Mouse (Mus musculus): ENCODE measurements around the gene Dhx8. TPM values are rescaled to one million over a fixed set of nuclear protein-coding genes. Genes with fewer than 3 reads are reported as not detected.

The Dhx8 gene
- total and polyA plus RNA-seq, 2 experiments from 2014 or later, result 19.0 to 30.6 TPM

- no peak for DNase-seq (ENCODE audit: low spot score)
- no peak for TF ChIP-seq CTCF (IDR thresholded peaks at IDR 0.05; ENCODE audit: low read depth)
- Histone ChIP-seq H3K4me2 (ENCODE audit: low read depth, low read length) (no peak overlapping the region), H3K4me1 (ENCODE audit: insufficient read depth, low read length) (no peaks in the 10 kb centered on the region), H3K27me3 (ENCODE audit: insufficient read depth, low read length) (peaks cover 6% of the 10 kb centered on the region; the same call in 1 of the 2 replicates), H3K9ac (replicated peaks; ENCODE audit: low read length) (no peak overlapping the region), H3K36me3 (ENCODE audit: insufficient read depth, low read length) (no peaks in the 10 kb centered on the region), H3K27ac (no peak overlapping the region), H3K9me3 (ENCODE audit: low read length) (no peaks in the 10 kb centered on the region), H3K4me3 (ENCODE audit: low read length) (no peak overlapping the region)
- 62% methylated on average over 12 of the region's 12 CpGs for WGBS
- no peak for ATAC-seq
Measured at GRCm38 (mm10) chr11:101806741-101807140, 74.0 kb downstream of the Dhx8 start.

GRCm38 (mm10) chr11:101807266-101807665 is 74.5 kb downstream of the Dhx8 start:
- Histone ChIP-seq H3K27me3 (ENCODE audit: insufficient read depth, low read length) (peaks cover 3% of the 10 kb centered on the region; the same call in 1 of the 2 replicates), H3K27ac (no peak overlapping the region), H3K4me1 (ENCODE audit: insufficient read depth, low read length) (no peaks in the 10 kb centered on the region), H3K9me3 (ENCODE audit: low read length) (no peaks in the 10 kb centered on the region), H3K4me3 (ENCODE audit: low read length) (no peak overlapping the region), H3K36me3 (ENCODE audit: insufficient read depth, low read length) (no peaks in the 10 kb centered on the region), H3K9ac (replicated peaks; ENCODE audit: low read length) (no peak overlapping the region), H3K4me2 (ENCODE audit: low read depth, low read length) (no peak overlapping the region)
- no peak for TF ChIP-seq CTCF (IDR thresholded peaks at IDR 0.05; ENCODE audit: low read depth)
- 78% methylated on average over 10 of the region's 10 CpGs for WGBS
- DNase-seq (ENCODE audit: low spot score) (no peak), ATAC-seq (no peak)

- WGBS, result 33% methylated on average over 15 of the region's 15 CpGs
- DNase-seq (ENCODE audit: low spot score), result no peak
- H3K4me3 ChIP-seq (ENCODE audit: low read length), result no peak overlapping the region
- H3K36me3 ChIP-seq (ENCODE audit: insufficient read depth, low read length), result no peaks in the 10 kb centered on the region
- TF ChIP-seq CTCF (IDR thresholded peaks at IDR 0.05; ENCODE audit: low read depth), result no peak
- H3K9ac ChIP-seq (replicated peaks; ENCODE audit: low read length), result no peak overlapping the region
- no peak overlapping the region for H3K27ac ChIP-seq
- ATAC-seq, result no peak
- no peaks in the 10 kb centered on the region for H3K4me1 ChIP-seq (ENCODE audit: insufficient read depth, low read length)
- no peaks in the 10 kb centered on the region for H3K9me3 ChIP-seq (ENCODE audit: low read length)
- no peak overlapping the region for H3K4me2 ChIP-seq (ENCODE audit: low read depth, low read length)
- H3K27me3 ChIP-seq (ENCODE audit: insufficient read depth, low read length), result no peaks in the 10 kb centered on the region; the same call in 1 of the 2 replicates
Measured at GRCm38 (mm10) chr11:101809060-101809828, 76.5 kb downstream of the Dhx8 start.

DNA sequence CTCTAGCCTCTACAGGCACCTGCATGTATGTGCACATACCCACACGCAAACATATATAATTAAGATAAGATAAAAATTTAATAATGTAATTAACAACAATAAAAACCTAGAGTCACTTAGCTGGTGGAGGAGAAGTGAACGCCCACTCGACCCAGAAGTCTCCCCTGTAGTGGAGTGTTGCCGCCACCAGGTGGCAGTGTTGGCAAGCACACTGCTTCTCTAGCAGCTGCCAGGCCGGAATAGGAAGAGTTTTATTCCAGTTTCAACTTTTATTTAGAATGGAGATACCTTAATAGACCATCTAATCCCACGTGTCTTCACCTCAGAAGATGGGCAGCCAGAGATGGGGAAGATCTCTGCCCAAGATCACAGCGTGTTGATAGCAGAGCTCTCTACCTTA is 80.5 kb downstream of the Dhx8 start:
- Histone ChIP-seq H3K36me3 (ENCODE audit: insufficient read depth, low read length) (no peaks in the 10 kb centered on the region), H3K4me3 (ENCODE audit: low read length) (no peak overlapping the region), H3K4me1 (ENCODE audit: insufficient read depth, low read length) (no peaks in the 10 kb centered on the region), H3K9me3 (ENCODE audit: low read length) (no peaks in the 10 kb centered on the region), H3K9ac (replicated peaks; ENCODE audit: low read length) (no peak overlapping the region), H3K27ac (no peak overlapping the region), H3K4me2 (ENCODE audit: low read depth, low read length) (no peak overlapping the region), H3K27me3 (ENCODE audit: insufficient read depth, low read length) (no peaks in the 10 kb centered on the region; the same call in 1 of the 2 replicates)
- WGBS, result 1% methylated on average over 7 of the region's 7 CpGs
- TF ChIP-seq CTCF (IDR thresholded peaks at IDR 0.05; ENCODE audit: low read depth), result peak; percentile 98
- ATAC-seq (peak; percentile 18), DNase-seq (ENCODE audit: low spot score) (peak; percentile 87)

DNA sequence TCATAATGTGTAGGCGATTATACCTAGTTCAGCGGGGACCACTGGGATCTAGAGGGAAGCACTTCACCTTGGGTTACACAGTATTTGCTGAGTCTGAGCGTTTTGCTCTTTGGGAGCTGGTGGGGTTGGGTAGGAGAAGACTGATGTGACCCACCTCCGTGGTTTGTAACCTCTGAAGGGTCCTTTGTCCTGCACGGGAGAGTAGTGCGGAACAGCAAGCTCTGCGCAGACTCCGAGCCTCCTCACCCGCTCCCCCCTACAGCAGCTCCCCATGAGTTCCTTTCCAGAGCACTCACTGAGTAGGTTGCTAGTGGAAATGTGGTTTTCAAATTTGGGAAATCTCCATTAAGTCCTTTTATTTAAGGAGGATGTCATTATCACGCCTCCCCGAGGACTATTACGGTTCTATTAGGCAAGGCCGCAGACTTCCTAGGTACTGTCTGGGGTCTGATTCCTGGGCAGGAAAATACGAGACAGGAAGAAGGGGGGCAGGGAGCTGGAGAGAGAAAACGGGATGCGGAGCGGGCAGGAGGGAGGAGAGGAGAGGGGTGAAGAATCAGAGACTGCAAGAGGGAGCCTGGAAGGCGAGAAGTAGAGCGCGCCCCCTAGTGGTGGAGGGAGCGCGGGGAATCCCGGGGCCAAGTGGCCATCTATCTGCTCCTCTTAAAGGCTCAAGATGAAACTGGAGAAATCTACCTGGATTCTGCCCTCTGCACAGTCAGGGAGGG is 81.8 kb downstream of the Dhx8 start:
- DNase-seq (ENCODE audit: low spot score) (peak; percentile 86), ATAC-seq (peak; percentile 83)
- Histone ChIP-seq H3K9ac (replicated peaks; ENCODE audit: low read length) (no peak overlapping the region), H3K36me3 (ENCODE audit: insufficient read depth, low read length) (no peaks in the 10 kb centered on the region), H3K9me3 (ENCODE audit: low read length) (no peaks in the 10 kb centered on the region), H3K4me1 (ENCODE audit: insufficient read depth, low read length) (no peaks in the 10 kb centered on the region), H3K4me3 (ENCODE audit: low read length) (no peak overlapping the region; the same call in 1 of the 2 replicates), H3K27me3 (ENCODE audit: insufficient read depth, low read length) (no peaks in the 10 kb centered on the region; the same call in 1 of the 2 replicates), H3K4me2 (ENCODE audit: low read depth, low read length) (peak overlapping the region; percentile 45), H3K27ac (no peak overlapping the region)
- TF ChIP-seq CTCF (IDR thresholded peaks at IDR 0.05; ENCODE audit: low read depth), result peak; percentile 92
- WGBS, result 11% methylated on average over 23 of the region's 23 CpGs

DNA sequence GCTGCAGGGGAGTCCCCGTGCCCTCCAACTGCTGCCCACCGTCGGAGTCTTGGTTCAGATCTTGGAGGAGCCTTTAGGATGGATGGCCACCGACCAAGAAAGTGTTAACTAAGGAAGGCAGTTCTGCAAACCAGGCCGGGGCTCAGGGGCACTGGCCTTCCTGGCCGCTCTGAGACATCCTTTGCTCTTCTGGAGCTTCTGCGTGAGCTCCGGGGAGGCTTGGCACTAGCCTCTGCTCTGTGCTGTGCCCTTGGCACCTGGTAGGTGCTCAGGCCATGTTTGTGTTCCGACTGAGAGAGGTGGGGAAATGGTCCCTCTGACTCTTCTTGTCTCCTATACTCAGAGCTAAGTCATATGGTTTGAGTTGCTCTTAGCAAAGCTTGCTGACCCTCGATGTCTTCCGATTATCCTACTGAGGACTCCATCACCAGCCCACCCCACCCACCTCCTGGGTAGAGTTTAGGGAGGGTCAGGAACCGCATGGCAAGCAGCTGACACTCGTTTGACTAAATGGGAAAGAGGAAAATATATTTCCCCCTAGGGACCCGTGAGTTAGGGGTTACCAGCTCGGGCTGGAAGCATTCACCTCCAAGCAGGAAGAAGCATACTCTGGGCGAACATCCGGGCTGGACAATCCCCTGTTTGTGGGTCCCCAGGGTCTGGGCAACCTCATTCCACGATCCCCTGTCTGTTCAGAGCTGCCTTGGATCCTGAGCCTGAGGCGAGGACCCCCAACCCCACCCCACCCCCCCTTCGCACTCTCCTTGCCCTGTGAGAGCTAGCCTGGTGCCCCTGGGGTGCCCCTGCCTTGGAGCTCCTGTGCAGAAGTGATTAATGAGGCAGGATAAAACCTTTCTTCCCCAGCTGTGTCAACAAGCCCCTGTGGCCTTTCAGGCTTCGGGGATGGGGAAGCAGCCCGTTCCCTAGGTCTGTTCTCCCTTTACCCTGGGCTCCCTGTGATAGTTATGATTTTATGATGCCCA is 82.7 kb downstream of the Dhx8 start:
- ATAC-seq (peak; percentile 5; the same call in 1 of the 2 replicates), DNase-seq (ENCODE audit: low spot score) (no peak)
- H3K36me3 ChIP-seq (ENCODE audit: insufficient read depth, low read length), result no peaks in the 10 kb centered on the region
- no peak overlapping the region for H3K27ac ChIP-seq
- no peaks in the 10 kb centered on the region for H3K27me3 ChIP-seq (ENCODE audit: insufficient read depth, low read length)
- WGBS, result 21% methylated on average over 22 of the region's 22 CpGs
- no peak for TF ChIP-seq CTCF (IDR thresholded peaks at IDR 0.05; ENCODE audit: low read depth)
- H3K9me3 ChIP-seq (ENCODE audit: low read length), result no peaks in the 10 kb centered on the region
- peak overlapping the region; percentile 45; the same call in 1 of the 2 replicates for H3K4me2 ChIP-seq (ENCODE audit: low read depth, low read length)
- H3K4me1 ChIP-seq (ENCODE audit: insufficient read depth, low read length), result no peaks in the 10 kb centered on the region
- no peak overlapping the region for H3K4me3 ChIP-seq (ENCODE audit: low read length)
- no peak overlapping the region for H3K9ac ChIP-seq (replicated peaks; ENCODE audit: low read length)

Other genes starting within 250 kb of the Dhx8 start
- gene Brca1, start 181.0 kb upstream of the Dhx8 start, total RNA-seq (2014; rRNA removed), result 6.7 and 8.5 TPM in 2 replicates
- gene Brca1, start 181.0 kb upstream of the Dhx8 start, polyA plus RNA-seq (2015; fragmentation: Nextera tagmentation; extraction: Ambion mirVana), result 2.3 and 2.4 TPM in 2 replicates
- gene Nbr1, start 180.8 kb upstream of the Dhx8 start, total RNA-seq (2014; rRNA removed), result 93.6 and 152 TPM in 2 replicates
- gene Nbr1, start 180.8 kb upstream of the Dhx8 start, polyA plus RNA-seq (2015; fragmentation: Nextera tagmentation; extraction: Ambion mirVana), result 53.9 and 55.9 TPM in 2 replicates
- gene Tmem106a, start 150.7 kb upstream of the Dhx8 start, total RNA-seq (2014; rRNA removed), result 2.6 and 5.2 TPM in 2 replicates
- gene Tmem106a, start 150.7 kb upstream of the Dhx8 start, polyA plus RNA-seq (2015; fragmentation: Nextera tagmentation; extraction: Ambion mirVana), result 5.1 and 5.3 TPM in 2 replicates
- gene Gm11634, start 133.7 kb upstream of the Dhx8 start, total RNA-seq (2014; rRNA removed), result not detected in 2 replicates
- gene Gm11634, start 133.7 kb upstream of the Dhx8 start, polyA plus RNA-seq (2015; fragmentation: Nextera tagmentation; extraction: Ambion mirVana), result not detected in 2 replicates
- gene Rdm1, start 105.7 kb upstream of the Dhx8 start, total RNA-seq (2014; rRNA removed), result 12.4 and 15.2 TPM in 2 replicates
- gene Rdm1, start 105.7 kb upstream of the Dhx8 start, polyA plus RNA-seq (2015; fragmentation: Nextera tagmentation; extraction: Ambion mirVana), result 13.8 and 15.9 TPM in 2 replicates
- 5.7 and 6.5 TPM in 2 replicates for gene Arl4d, start 67.4 kb upstream of the Dhx8 start, total RNA-seq (2014; rRNA removed)
- gene Arl4d, start 67.4 kb upstream of the Dhx8 start, polyA plus RNA-seq (2015; fragmentation: Nextera tagmentation; extraction: Ambion mirVana), result 6.2 TPM in 2 replicates
- gene Etv4, start 52.5 kb downstream of the Dhx8 start, total RNA-seq (2014; rRNA removed), result 47.7 and 56.9 TPM in 2 replicates
- 22.5 and 30.2 TPM in 2 replicates for gene Etv4, start 52.5 kb downstream of the Dhx8 start, polyA plus RNA-seq (2015; fragmentation: Nextera tagmentation; extraction: Ambion mirVana)
- gene Meox1, start 161.5 kb downstream of the Dhx8 start, total RNA-seq (2014; rRNA removed), result 1.8 and 2.0 TPM in 2 replicates
- gene Meox1, start 161.5 kb downstream of the Dhx8 start, polyA plus RNA-seq (2015; fragmentation: Nextera tagmentation; extraction: Ambion mirVana), result 0.69 and 0.73 TPM in 2 replicates
- 0.22 TPM in 1 of 2 replicates, not detected in the other for gene Sost, start 234.1 kb downstream of the Dhx8 start, total RNA-seq (2014; rRNA removed)
- gene Sost, start 234.1 kb downstream of the Dhx8 start, polyA plus RNA-seq (2015; fragmentation: Nextera tagmentation; extraction: Ambion mirVana), result 0.14 and 0.16 TPM in 2 replicates